Mouse (Mus musculus) C2C12 (cell line): ENCODE results near the gene Obscn. TPM values are rescaled to one million over a fixed set of nuclear protein-coding genes. Genes with fewer than 3 reads are reported as not detected.

Experiments used
- H3K27me3 ChIP-seq: one replicate; pipeline ENCODE4 v1.6.1; 2011; ENCODE audit not compliant: control insufficient read depth, insufficient read depth, insufficient read length
- H3K36me3 ChIP-seq: one replicate; pipeline ENCODE4 v1.6.1; 2011; ENCODE audit not compliant: control insufficient read depth, insufficient read depth
- H3K4me3 ChIP-seq: one replicate; pipeline ENCODE4 v1.5.1; 2011; ENCODE audit warnings: mild to moderate bottlenecking, control low read depth; ENCODE audit not compliant: poor library complexity, insufficient read depth, severe bottlenecking
- H3K79me2 ChIP-seq: one replicate; pipeline ENCODE4 v1.6.1; 2011; ENCODE audit not compliant: control insufficient read depth, insufficient read depth
- H3K79me3 ChIP-seq: one replicate; pipeline ENCODE4 v1.6.1; 2011; ENCODE audit warnings: low read depth, control low read depth
- H3ac ChIP-seq: one replicate; pipeline ENCODE3; 2011; ENCODE audit warnings: low read depth; ENCODE audit not compliant: control insufficient read depth, insufficient read length
- CEBPB ChIP-seq: IDR thresholded peaks from one replicate; pipeline ENCODE4 v1.6.1; 2011; ENCODE audit warnings: low read depth, mild to moderate bottlenecking, control low read depth, moderate library complexity
- CTCF ChIP-seq: IDR thresholded peaks from one replicate; pipeline ENCODE4 v1.5.1; 2011; ENCODE audit not compliant: control insufficient read depth, insufficient read depth, insufficient read length
- FOSL1 ChIP-seq: IDR thresholded peaks from one replicate; pipeline ENCODE4 v1.8.0; 2011; ENCODE audit warnings: mild to moderate bottlenecking, low read length; ENCODE audit not compliant: poor library complexity, insufficient read depth, severe bottlenecking
- MAX ChIP-seq: IDR thresholded peaks from one replicate; pipeline ENCODE4 v1.6.1; 2011; ENCODE audit warnings: mild to moderate bottlenecking, control low read depth
- MYOD1 ChIP-seq: IDR thresholded peaks from one replicate; pipeline ENCODE4 v1.6.1; 2011; ENCODE audit warnings: low read depth; ENCODE audit not compliant: control insufficient read depth, insufficient read length
- MYOG ChIP-seq: IDR thresholded peaks from one replicate; pipeline ENCODE4 v1.6.1; 2011; ENCODE audit not compliant: control insufficient read depth, insufficient read length; ENCODE audit errors: extremely low read depth
- USF1 ChIP-seq: IDR thresholded peaks from one replicate; pipeline ENCODE4 v1.6.1; 2011; ENCODE audit warnings: low read depth, mild to moderate bottlenecking, control low read depth, moderate library complexity
- long read RNA-seq, 2 experiments: library from polyadenylated mRNA; unstranded; transcript quantifications; one replicate each; pipeline ENCODE4 v2.0.0; 2019 to 2020
- polyA plus RNA-seq: library from polyadenylated mRNA; unstranded; fragments of >200 nt; fragmentation: generic; extraction: Trizol; gene quantifications from one replicate; pipeline ENCODE4 v1.2.1, GENCODE M21; 2012; ENCODE audit warnings: missing spikeins

The Obscn gene
- polyA plus RNA-seq = 0.02 TPM
- long read RNA-seq, experiment 1, partial matches to known transcripts = 1 of 1 reads
- long read RNA-seq, experiment 1, other reads (novel, unspliced or antisense) = 0 of 1 reads
- long read RNA-seq, experiment 2 = 0 reads

- no peaks in the 10 kb centered on the region for H3K36me3 ChIP-seq
- H3K4me3 ChIP-seq = no peak within 1 kb of the TSS
- peaks cover 72% of the 10 kb centered on the region for H3K27me3 ChIP-seq
- H3ac ChIP-seq = no peak within 1 kb of the TSS
- H3K79me2 ChIP-seq = no peaks in the 10 kb centered on the region
- no peak for TF ChIP-seq USF1
- no peak for TF ChIP-seq MAX
- no peak for TF ChIP-seq CEBPB
- no peak for TF ChIP-seq MYOD1
- TF ChIP-seq CTCF = no peak
- TF ChIP-seq FOSL1 = no peak
- no peak for TF ChIP-seq MYOG
- H3K79me3 ChIP-seq = no peaks in the 10 kb centered on the region
Measured at GRCm38 (mm10) chr11:59135904-59136452, at the start of gene Obscn. Gene Obscn, minus strand, starts transcription at chr11:59136402.

GRCm38 (mm10) chr11:59185490-59185889 is 49.3 kb upstream of the Obscn start:
- TF ChIP-seq CEBPB (no peak), MYOG (no peak), MAX (no peak), FOSL1 (no peak), USF1 (no peak), MYOD1 (no peak), CTCF (no peak)
- H3K27me3 ChIP-seq = no peaks in the 10 kb centered on the region

DNA sequence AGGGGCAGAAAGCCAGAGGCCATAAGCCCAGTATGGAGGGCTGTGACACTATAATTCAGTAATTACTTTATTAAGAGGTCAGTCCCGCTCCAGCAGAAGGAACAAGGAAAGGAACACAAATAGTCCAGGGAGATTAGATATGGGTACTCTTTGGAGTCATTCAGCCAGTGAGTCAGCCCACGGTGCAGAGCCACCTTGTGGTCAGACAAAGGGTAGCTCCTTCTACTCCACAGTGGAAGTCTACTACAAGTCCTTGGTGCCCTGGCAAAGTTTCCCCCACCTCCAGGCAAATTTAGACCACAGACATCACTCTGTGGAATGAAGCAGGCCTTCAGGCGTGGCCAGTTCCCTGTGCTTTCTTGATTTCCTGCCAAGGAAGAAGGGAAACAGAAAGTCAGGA is 47.6 kb upstream of the Obscn start:
- TF ChIP-seq MYOG (no peak), CTCF (peak; percentile 39), USF1 (no peak), FOSL1 (peak; percentile 7)
- Histone ChIP-seq H3K27me3 (no peaks in the 10 kb centered on the region), H3ac (no peak overlapping the region), H3K79me3 (no peaks in the 10 kb centered on the region), H3K4me3 (no peak overlapping the region), H3K36me3 (peaks cover 12% of the 10 kb centered on the region), H3K79me2 (peaks cover under 1% of the 10 kb centered on the region)

More at GRCm38 (mm10) chr11:59185490-59185889, 49.3 kb upstream of the Obscn start:
- Histone ChIP-seq H3K4me3 (no peak overlapping the region), H3ac (no peak overlapping the region), H3K36me3 (peaks cover 12% of the 10 kb centered on the region), H3K79me3 (peaks cover 2% of the 10 kb centered on the region), H3K79me2 (peaks cover 14% of the 10 kb centered on the region)

DNA sequence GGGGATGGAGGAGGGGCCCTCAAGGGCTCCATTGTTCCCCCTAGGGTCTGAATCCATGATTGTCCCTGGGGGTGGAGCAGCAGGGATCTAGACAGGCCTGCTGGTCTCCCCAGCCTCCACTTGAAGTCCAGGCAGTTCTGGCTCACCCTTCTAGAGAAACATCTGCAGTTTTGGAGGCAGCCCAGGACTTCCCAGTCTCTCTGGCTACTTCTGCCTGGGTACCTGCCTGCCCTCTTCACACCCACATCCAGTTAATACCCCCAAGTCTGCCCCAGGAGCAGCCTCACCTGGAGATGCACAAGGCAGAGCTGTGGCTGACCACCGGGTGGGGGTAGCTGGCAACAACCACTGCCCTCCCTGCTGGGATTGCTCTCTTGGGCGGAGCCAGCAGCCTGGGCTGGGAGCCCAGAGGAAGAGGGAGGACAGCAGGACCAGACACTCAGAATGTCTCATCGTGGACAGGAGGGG is 46.7 kb upstream of the Obscn start, which contains the start of gene Gjc2:
Gene Gjc2 (minus strand): TSS at position 350 of the 468 bp plus-strand sequence.
- Histone ChIP-seq H3K27me3 (peaks cover 8% of the 10 kb centered on the region), H3K79me2 (no peaks in the 10 kb centered on the region), H3K36me3 (peaks cover 12% of the 10 kb centered on the region), H3K4me3 (no peak within 1 kb of the TSS), H3ac (no peak within 1 kb of the TSS), H3K79me3 (no peaks in the 10 kb centered on the region)
- TF ChIP-seq MYOG (no peak), CEBPB (no peak), CTCF (no peak), MAX (no peak), MYOD1 (no peak), USF1 (no peak), FOSL1 (no peak)

- Histone ChIP-seq H3K4me3 (no peak overlapping the region), H3K79me2 (no peaks in the 10 kb centered on the region), H3ac (no peak overlapping the region), H3K79me3 (no peaks in the 10 kb centered on the region), H3K36me3 (no peaks in the 10 kb centered on the region), H3K27me3 (peaks cover 49% of the 10 kb centered on the region)
- no peak for TF ChIP-seq CTCF
- TF ChIP-seq CEBPB = no peak
- no peak for TF ChIP-seq MYOG
- no peak for TF ChIP-seq MYOD1
- no peak for TF ChIP-seq MAX
- no peak for TF ChIP-seq FOSL1
- no peak for TF ChIP-seq USF1
Measured at GRCm38 (mm10) chr11:59176921-59177320, 40.7 kb upstream of the Obscn start.

GRCm38 (mm10) chr11:59176475-59176874 is 40.3 kb upstream of the Obscn start:
- H3K27me3 ChIP-seq = peaks cover 49% of the 10 kb centered on the region
- H3K79me2 ChIP-seq = no peaks in the 10 kb centered on the region
- H3ac ChIP-seq = no peak overlapping the region
- H3K4me3 ChIP-seq = no peak overlapping the region
- no peaks in the 10 kb centered on the region for H3K79me3 ChIP-seq
- TF ChIP-seq MAX (no peak), CTCF (no peak), FOSL1 (no peak), MYOG (no peak), CEBPB (no peak), MYOD1 (no peak), USF1 (no peak)
- H3K36me3 ChIP-seq = no peaks in the 10 kb centered on the region
